Mouse (Mus musculus) E14TG2a.4 (cell line): ENCODE measurements around the gene Kat2b.

Source experiments
- CTCF ChIP-seq: conservative IDR thresholded peaks from 2 replicates; pipeline ENCODE4 v1.5.1; 2014; ENCODE audit warnings: low read length
- NANOG ChIP-seq: IDR thresholded peaks from 2 replicates; pipeline ENCODE4 v1.6.1; 2014; ENCODE audit warnings: borderline replicate concordance, low read length, mixed read lengths
- POU5F1 ChIP-seq: IDR thresholded peaks from 2 replicates; pipeline ENCODE4 v1.6.1; 2014; ENCODE audit warnings: low read length, borderline replicate concordance

DNA sequence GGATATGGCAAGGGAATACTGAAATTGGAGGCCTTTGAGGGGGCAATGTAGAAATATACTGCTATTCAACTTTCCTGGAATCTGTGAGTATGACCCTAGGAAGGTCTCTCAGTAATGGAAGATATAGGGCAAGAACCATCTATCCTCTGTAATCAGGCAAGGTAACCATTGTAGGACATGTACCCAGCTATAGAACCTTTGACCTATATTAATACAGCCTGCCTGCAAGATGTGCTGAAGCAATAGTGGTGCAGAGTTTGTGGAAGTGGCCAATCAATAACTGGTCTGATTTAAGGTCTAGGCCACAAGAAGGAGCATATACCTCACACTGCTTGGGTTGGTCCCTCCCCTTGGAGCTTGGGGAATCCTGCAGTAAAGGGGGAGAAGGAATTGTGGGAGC is 46.2 kb upstream of the Kat2b start:
- TF ChIP-seq CTCF = no peak
- no peak for TF ChIP-seq POU5F1
- no peak for TF ChIP-seq NANOG
